Comparison of ENCODE assay signal across 13 mouse cellular contexts in the genomic region with DNA sequence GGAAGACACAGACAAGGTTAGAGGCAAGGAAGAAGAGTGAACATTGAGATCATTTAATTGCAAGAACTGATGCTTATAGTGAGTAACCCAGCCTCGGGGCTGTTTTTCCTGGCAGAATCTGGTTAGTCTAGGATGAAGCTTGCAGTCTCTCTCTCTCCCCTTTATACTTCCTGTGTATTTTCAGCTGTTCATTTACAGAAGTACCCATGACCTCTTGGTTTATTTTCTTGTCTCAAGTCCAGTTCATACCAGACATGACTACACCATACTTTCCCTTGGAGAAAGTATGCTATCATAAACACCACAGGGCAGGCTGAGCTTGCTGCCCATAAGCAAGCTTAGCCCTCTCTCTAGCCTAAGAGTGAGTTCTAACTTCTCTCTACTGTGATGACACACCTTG. TPM values are rescaled to one million over a fixed set of nuclear protein-coding genes. Genes with fewer than 3 reads are reported as not detected.
DNase-seq lines count a peak whose midpoint lies in the region; ATAC-seq and TF ChIP-seq lines count a peak whose summit lies in the region.
"Had no signal": no experiment of that assay in that cellular context is flagged by ENCODE, and none has a peak within 500 bp of the region (broad histone marks: within the 10 kb centered on the region; RNA-seq: fewer than 3 reads in every experiment).

No protein-coding gene starts in this region.

- peaks cover 8% of the 10 kb centered on the region for H3K4me1 ChIP-seq in kidney, embryonic 16.5 days (ENCODE audit: insufficient read depth, low read length)
- no peaks in the 10 kb centered on the region for H3K4me1 ChIP-seq in liver, embryonic 11.5 days (replicated peaks; ENCODE audit: control insufficient read depth, insufficient read depth, low read length)

- WGBS in kidney, embryonic 16.5 days: 31% methylated on average over 1 of the region's 1 CpGs
- 87% methylated on average over 1 of the region's 1 CpGs for WGBS in liver, embryonic 11.5 days

- H3K36me3 ChIP-seq in kidney, embryonic 16.5 days (ENCODE audit: insufficient read depth, low read length): no peaks in the 10 kb centered on the region
- no peaks in the 10 kb centered on the region for H3K36me3 ChIP-seq in liver, embryonic 11.5 days (ENCODE audit: control insufficient read depth, insufficient read depth, low read length)

- TF ChIP-seq POLR2A in brain, embryonic 14.5 days (IDR thresholded peaks at IDR 0.05; ENCODE audit: borderline replicate concordance, extremely low read depth, insufficient read depth, insufficient read length, poor library complexity, severe bottlenecking): no peak

- peak overlapping the region; percentile 1; the same call in 1 of the 2 replicates for H3K27ac ChIP-seq in layer of hippocampus, adult 2 months
- H3K27ac ChIP-seq in kidney, embryonic 16.5 days (ENCODE audit: low read length): 0 out of 2 replicates have a peak overlapping the region, but pooled peaks have one; percentile 38
- H3K27ac ChIP-seq in liver, embryonic 11.5 days (ENCODE audit: low read depth, low read length): no peak overlapping the region

- H3K9me3 ChIP-seq in kidney, embryonic 16.5 days (ENCODE audit: low read length): no peaks in the 10 kb centered on the region
- H3K9me3 ChIP-seq in liver, embryonic 11.5 days (ENCODE audit: control insufficient read depth, low read length): no peaks in the 10 kb centered on the region

- H3K4me3 ChIP-seq in layer of hippocampus, adult 2 months: no peak overlapping the region
- no peak overlapping the region for H3K4me3 ChIP-seq in kidney, embryonic 16.5 days (ENCODE audit: low read length)
- no peak overlapping the region for H3K4me3 ChIP-seq in liver, embryonic 11.5 days (ENCODE audit: low read depth, low read length)

- H3K4me2 ChIP-seq in kidney, embryonic 16.5 days (replicated peaks; ENCODE audit: low read depth, low read length): no peak overlapping the region
- no peak overlapping the region for H3K4me2 ChIP-seq in liver, embryonic 11.5 days

- H3K27me3 ChIP-seq in kidney, embryonic 16.5 days (ENCODE audit: insufficient read depth, low read length): no peaks in the 10 kb centered on the region
- no peaks in the 10 kb centered on the region for H3K27me3 ChIP-seq in liver, embryonic 11.5 days (replicated peaks; ENCODE audit: control insufficient read depth, insufficient read depth, low read length)
- H3K27me3 ChIP-seq: CH12.LX had no signal

- TF ChIP-seq CTCF in layer of hippocampus, adult 2 months (conservative IDR thresholded peaks at IDR 0.05): no peak
- no peak for TF ChIP-seq CTCF in brain, embryonic 14.5 days (IDR thresholded peaks at IDR 0.05; ENCODE audit: borderline replicate concordance, extremely low read depth, insufficient read depth, insufficient read length)

- no peak for DNase-seq in layer of hippocampus, adult 2 months (ENCODE audit: low spot score in 2 of 2)
- DNase-seq in layer of hippocampus, postnatal 36 days: no peak
- DNase-seq in 3T3-L1 (ENCODE audit: low read depth, low spot score): peak; percentile 78
- DNase-seq in brain, embryonic 14.5 days (ENCODE audit: low read depth): peak; percentile 41
- DNase-seq in spleen, adult 12 weeks (ENCODE audit: low spot score): no peak
- DNase-seq in liver, embryonic 11.5 days (ENCODE audit: low spot score): no peak
- no peak for DNase-seq in right cerebral cortex, adult 18-20 months
- DNase-seq: adrenal gland, adult 8-10 months; cerebellum, postnatal 14 days; lung, adult 18-20 months; thymus, postnatal 4 days had no signal

- no peak overlapping the region for H3K9ac ChIP-seq in kidney, embryonic 16.5 days (replicated peaks; ENCODE audit: low read length)
- no peak overlapping the region for H3K9ac ChIP-seq in liver, embryonic 11.5 days (ENCODE audit: low read depth, low read length)

- ATAC-seq in kidney, embryonic 16.5 days (ENCODE audit: low FRiP score, low TSS enrichment): 0 out of 2 replicates have a peak, but pooled peaks have one; percentile 59
- no peak for ATAC-seq in liver, embryonic 11.5 days (replicated peaks; ENCODE audit: low FRiP score)

RNA-seq across cellular contexts. Expression of a gene that starts 39.5 kb away (rescaled TPM):
- total RNA-seq in layer of hippocampus, adult 2 months (2021): 1 to 10 TPM; 5.7 to 7.1 TPM
- 1 to 10 TPM; 5.9 TPM for total RNA-seq in layer of hippocampus, postnatal 36 days (2021)
- polyA plus RNA-seq in brain, embryonic 14.5 days (2012; rRNA removed): 9.5 and 12.6 TPM in 2 replicates
- 15.2 and 16.0 TPM in 2 replicates for polyA plus RNA-seq in kidney, embryonic 16.5 days (2015; fragmentation: Nextera tagmentation; extraction: Ambion mirVana)
- 18.3 and 20.3 TPM in 2 replicates for polyA plus RNA-seq in liver, embryonic 11.5 days (2014; fragmentation: Nextera tagmentation; extraction: Ambion mirVana)

Comparison
In these comparisons a context has a peak if more than half of its experiments do, and no peak if none do; other contexts are left out.
1. DNase-seq: peak in 3T3-L1 (single experiment) and brain, embryonic 14.5 days (single experiment); none in layer of hippocampus, adult 2 months (0 of 2), layer of hippocampus, postnatal 36 days (0 of 2), spleen, adult 12 weeks (single experiment), liver, embryonic 11.5 days (single experiment) and right cerebral cortex, adult 18-20 months (single experiment).